Mouse (Mus musculus) myocyte (in vitro differentiated cells): ENCODE results near the gene Prss27.

Experiments used
- E2F4 ChIP-seq: IDR thresholded peaks from one replicate; pipeline ENCODE4 v1.6.1; 2011; ENCODE audit warnings: mild to moderate bottlenecking, control low read depth, moderate library complexity; ENCODE audit not compliant: insufficient read depth
- MAX ChIP-seq: IDR thresholded peaks from one replicate; pipeline ENCODE4 v1.6.1; 2011; ENCODE audit warnings: low read depth, mild to moderate bottlenecking, control low read depth
- SRF ChIP-seq: IDR thresholded peaks from one replicate; pipeline ENCODE4 v1.6.1; 2011; ENCODE audit warnings: low read depth; ENCODE audit not compliant: control insufficient read depth, insufficient read length
- USF1 ChIP-seq: IDR thresholded peaks from one replicate; pipeline ENCODE4 v1.6.1; 2011; ENCODE audit warnings: low read depth, mild to moderate bottlenecking, control low read depth, moderate library complexity

DNA sequence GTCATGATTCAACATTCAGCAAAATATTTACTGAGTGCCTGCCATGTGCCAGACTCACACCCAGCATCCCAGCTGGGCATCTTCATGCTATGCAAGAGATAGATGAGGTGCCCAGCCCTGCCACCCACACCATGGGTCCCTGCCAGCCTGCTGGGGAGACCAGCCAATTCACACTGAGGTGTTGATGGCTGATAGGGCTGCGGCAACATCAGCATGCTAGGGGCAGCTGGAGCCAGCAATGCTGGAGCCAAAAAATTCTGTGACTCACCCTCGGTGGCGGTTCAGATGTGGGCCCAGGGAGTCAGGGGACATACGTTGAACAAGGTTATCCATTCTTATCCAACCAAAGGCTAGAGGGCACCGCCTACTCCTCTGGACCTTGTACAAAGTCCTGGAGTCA, 37.5 kb upstream of the Prss27 start:
- TF ChIP-seq USF1 (no peak), MAX (peak; percentile 16), E2F4 (no peak), SRF (no peak)
